ENCODE assay signal across 9 mouse cellular contexts in the genomic region with DNA sequence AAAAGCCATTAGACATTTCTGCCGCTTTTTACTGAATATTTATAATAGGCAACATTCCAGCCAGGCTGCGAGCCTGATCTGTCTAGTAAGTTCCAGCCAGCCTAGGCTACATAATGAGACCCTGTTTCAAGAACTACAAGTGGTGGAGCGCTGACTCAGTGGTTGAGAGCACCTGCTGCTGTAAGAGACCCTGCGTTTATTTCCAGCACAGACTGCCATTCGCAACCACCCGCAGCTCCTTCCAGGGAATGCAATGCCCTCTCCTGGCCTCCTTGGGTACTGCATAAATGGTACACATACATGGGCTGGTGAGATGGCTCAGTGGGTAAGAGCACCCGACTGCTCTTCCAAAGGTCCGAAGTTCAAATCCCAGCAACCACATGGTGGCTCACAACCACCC. TPM values are rescaled to one million over a fixed set of nuclear protein-coding genes. Genes with fewer than 3 reads are reported as not detected.
DNase-seq lines count a peak whose midpoint lies in the region; TF ChIP-seq lines count a peak whose summit lies in the region.
"Had no signal": no experiment of that assay in that cellular context is flagged by ENCODE, and none has a peak within 500 bp of the region (broad histone marks: within the 10 kb centered on the region; RNA-seq: fewer than 3 reads in every experiment).

No protein-coding gene starts in this region.

- TF ChIP-seq POLR2A in testis, adult 2 months (IDR thresholded peaks at IDR 0.05; ENCODE audit: control insufficient read depth, low read depth, low read length), result no peak

- H3K36me3 ChIP-seq in testis, adult 2 months (ENCODE audit: control insufficient read depth, insufficient read depth, low read length), result no peaks in the 10 kb centered on the region
- H3K36me3 ChIP-seq in embryonic facial prominence, embryonic 10.5 days (replicated peaks), result peaks cover 95% of the 10 kb centered on the region

- no peak overlapping the region for H3K4me3 ChIP-seq in testis, adult 2 months (ENCODE audit: control insufficient read depth, low read depth, low read length)
- no peak overlapping the region for H3K4me3 ChIP-seq in embryonic facial prominence, embryonic 10.5 days

- peak; percentile 46; the same call in 1 of the 2 replicates for TF ChIP-seq CTCF in testis, adult 2 months (IDR thresholded peaks at IDR 0.05; ENCODE audit: control insufficient read depth, insufficient read depth, insufficient replicate concordance, low read depth, low read length)

- peak; percentile 32 for DNase-seq in kidney, adult 18-20 months
- no peak for DNase-seq in kidney, adult 9 months
- DNase-seq in testis, postnatal 14 days (ENCODE audit: low spot score), result no peak
- peak; percentile 47 for DNase-seq in embryonic facial prominence, embryonic 10.5 days (ENCODE audit: low spot score)
- DNase-seq in thymus, postnatal 4 days, result peak; percentile 69
- DNase-seq in ovary, adult 18-20 months (ENCODE audit: low spot score), result no peak
- DNase-seq in left cerebral cortex, postnatal 25 days (ENCODE audit: low spot score in 2 of 2), result no peak
- DNase-seq: gastrocnemius, postnatal 14 days had no signal

- H3K27me3 ChIP-seq in testis, adult 2 months (ENCODE audit: control insufficient read depth, insufficient read depth, low read length), result no peaks in the 10 kb centered on the region
- H3K27me3 ChIP-seq in embryonic facial prominence, embryonic 10.5 days (replicated peaks; ENCODE audit: low read depth, poor library complexity, severe bottlenecking), result no peaks in the 10 kb centered on the region

- peaks cover 2% of the 10 kb centered on the region; the same call in 1 of the 2 replicates for H3K4me1 ChIP-seq in testis, adult 2 months (ENCODE audit: control insufficient read depth, insufficient read depth, low read length)
- H3K4me1 ChIP-seq in embryonic facial prominence, embryonic 10.5 days, result peaks cover 8% of the 10 kb centered on the region

- intact Hi-C loops in left cerebral cortex, postnatal 25 days (cut with DNase I), result no loop called here

- WGBS in embryonic facial prominence, embryonic 10.5 days, result 93% methylated on average over 8 of the region's 8 CpGs

- no peaks in the 10 kb centered on the region for H3K9me3 ChIP-seq in embryonic facial prominence, embryonic 10.5 days

- H3K27ac ChIP-seq in testis, adult 2 months (ENCODE audit: control insufficient read depth, insufficient read depth, low read depth, low read length), result no peak overlapping the region
- no peak overlapping the region for H3K27ac ChIP-seq in embryonic facial prominence, embryonic 10.5 days (replicated peaks)

RNA-seq across cellular contexts. Expression of gene Nmt1, which starts 18.8 kb away (rescaled TPM):
- polyA plus RNA-seq in testis, adult 2 months (2012; rRNA removed), result 97.3 and 100 TPM in 2 replicates
- 63.2 and 66.0 TPM in 2 replicates for polyA plus RNA-seq in embryonic facial prominence, embryonic 10.5 days (2016; fragmentation: Nextera tagmentation; extraction: Ambion mirVana)
- 100 to 1,000 TPM; 122 to 124 TPM for total RNA-seq in left cerebral cortex, postnatal 25 days (2021)

RNA-seq across cellular contexts. Expression of gene Dcakd, which starts 18.9 kb away (rescaled TPM):
- 24.0 and 26.8 TPM in 2 replicates for polyA plus RNA-seq in testis, adult 2 months (2012; rRNA removed)
- polyA plus RNA-seq in embryonic facial prominence, embryonic 10.5 days (2016; fragmentation: Nextera tagmentation; extraction: Ambion mirVana), result 304 and 308 TPM in 2 replicates
- total RNA-seq in left cerebral cortex, postnatal 25 days (2021), result 10 to 100 TPM; 67.7 to 68.1 TPM

Comparison
In these comparisons a context has a peak if more than half of its experiments do, and no peak if none do; other contexts are left out.
1. DNase-seq: peak in kidney, adult 18-20 months (single experiment), embryonic facial prominence, embryonic 10.5 days (single experiment) and thymus, postnatal 4 days (single experiment); none in kidney, adult 9 months (single experiment), testis, postnatal 14 days (single experiment), ovary, adult 18-20 months (single experiment) and left cerebral cortex, postnatal 25 days (0 of 2).
2. RNA of gene Dcakd, which starts 18.9 kb away (polyA plus RNA-seq): 304 to 308 TPM in embryonic facial prominence, embryonic 10.5 days; 24.0 to 26.8 TPM in testis, adult 2 months; every median in the first group is over 10 times any median in the second.